Mouse (Mus musculus): ENCODE measurements around the gene Snx22.

- no peak for TF ChIP-seq GATA1 (IDR thresholded peaks at IDR 0.05; ENCODE audit: borderline replicate concordance, low read length)
- TF ChIP-seq FLI1 (IDR thresholded peaks at IDR 0.05; ENCODE audit: low read length) = no peak
Observed at GRCm38 (mm10) chr9:66088411-66088810, 18.9 kb upstream of the Snx22 start.

Measured in megakaryocyte, embryonic 14.5 days (primary cell).